Mouse (Mus musculus) ES-Bruce4 (cell line): Measurements from ENCODE around the gene Olfr3. TPM values are rescaled to one million over a fixed set of nuclear protein-coding genes. Genes with fewer than 3 reads are reported as not detected.

Experiments used
- H3K27ac ChIP-seq: 2 replicates; pipeline ENCODE4 v1.5.1; 2012; ENCODE audit warnings: low read length, inconsistent platforms; ENCODE audit not compliant: insufficient read depth
- H3K27me3 ChIP-seq: 2 replicates; pipeline ENCODE4 v1.6.1; 2012; ENCODE audit warnings: mild to moderate bottlenecking, low read length, inconsistent platforms; ENCODE audit not compliant: control insufficient read depth, poor library complexity, insufficient read depth, severe bottlenecking
- H3K36me3 ChIP-seq: 2 replicates; pipeline ENCODE4 v1.6.1; 2012; ENCODE audit warnings: inconsistent platforms, mild to moderate bottlenecking, low read length, moderate library complexity; ENCODE audit not compliant: control insufficient read depth, poor library complexity, insufficient read depth, severe bottlenecking
- H3K4me1 ChIP-seq: one replicate; pipeline ENCODE4 v1.8.1; 2011; ENCODE audit warnings: low read length; ENCODE audit not compliant: control insufficient read depth, insufficient read depth
- H3K4me3 ChIP-seq: 2 replicates; pipeline ENCODE4 v1.5.1; 2011; ENCODE audit warnings: low read depth, mild to moderate bottlenecking, low read length
- H3K9ac ChIP-seq: 2 replicates; pipeline ENCODE4 v1.6.1; 2012; ENCODE audit warnings: low read depth, mild to moderate bottlenecking, inconsistent platforms; ENCODE audit not compliant: poor library complexity, severe bottlenecking
- H3K9me3 ChIP-seq: replicated peaks from 2 replicates; pipeline ENCODE4 v1.6.1; 2012; ENCODE audit warnings: mild to moderate bottlenecking, low read length, inconsistent platforms; ENCODE audit not compliant: control insufficient read depth, poor library complexity, insufficient read depth, severe bottlenecking
- CTCF ChIP-seq: IDR thresholded peaks from one replicate; pipeline ENCODE4 v1.8.1; 2011; ENCODE audit warnings: low read depth, low read length
- EP300 ChIP-seq: IDR thresholded peaks from 2 replicates; pipeline ENCODE4 v1.6.1; 2011; ENCODE audit warnings: low read depth, low read length; ENCODE audit not compliant: insufficient read depth
- POLR2A ChIP-seq: IDR thresholded peaks from one replicate; pipeline ENCODE4 v1.8.1; 2011; ENCODE audit warnings: low read length; ENCODE audit not compliant: insufficient read depth
- polyA plus RNA-seq: library from polyadenylated mRNA; stranded (reverse); fragments of >200 nt; gene quantifications from 2 replicates; pipeline ENCODE4 v1.2.4, GENCODE M21; 2011; ENCODE audit warnings: low read depth; ENCODE audit not compliant: missing spikeins, insufficient read depth, insufficient read length

Gene Olfr3
- polyA plus RNA-seq = not detected in 2 replicates

GRCm38 (mm10) chr2:36816932-36817331, at the start of gene Olfr3:
Gene Olfr3 (minus strand): TSS chr2:36817032.
- no peak for TF ChIP-seq POLR2A
- TF ChIP-seq CTCF = no peak
- H3K9me3 ChIP-seq = peaks cover 6% of the 10 kb centered on the region
- H3K9ac ChIP-seq = no peak within 1 kb of the TSS
- H3K36me3 ChIP-seq = no peaks in the 10 kb centered on the region
- no peaks in the 10 kb centered on the region for H3K4me1 ChIP-seq
- H3K4me3 ChIP-seq = no peak within 1 kb of the TSS
- H3K27ac ChIP-seq = no peak within 1 kb of the TSS
- H3K27me3 ChIP-seq = no peaks in the 10 kb centered on the region

GRCm38 (mm10) chr2:36862560-36862959, 45.7 kb upstream of the Olfr3 start, which contains the start of gene Olfr351:
Gene Olfr351 (minus strand): TSS chr2:36862660.
- no peak within 1 kb of the TSS for H3K27ac ChIP-seq
- no peaks in the 10 kb centered on the region for H3K36me3 ChIP-seq
- no peak within 1 kb of the TSS for H3K9ac ChIP-seq
- no peaks in the 10 kb centered on the region for H3K27me3 ChIP-seq
- H3K4me1 ChIP-seq = no peaks in the 10 kb centered on the region
- no peaks in the 10 kb centered on the region for H3K9me3 ChIP-seq
- no peak for TF ChIP-seq EP300
- TF ChIP-seq CTCF = no peak
- no peak for TF ChIP-seq POLR2A
- H3K4me3 ChIP-seq = no peak within 1 kb of the TSS

- Histone ChIP-seq H3K27me3 (no peaks in the 10 kb centered on the region), H3K9ac (no peak within 1 kb of the TSS), H3K27ac (no peak within 1 kb of the TSS), H3K9me3 (no peaks in the 10 kb centered on the region), H3K4me1 (no peaks in the 10 kb centered on the region), H3K4me3 (no peak within 1 kb of the TSS), H3K36me3 (no peaks in the 10 kb centered on the region)
- TF ChIP-seq POLR2A (no peak), EP300 (no peak), CTCF (no peak)
These were observed 29.2 kb upstream of the Olfr3 start, which contains the start of gene Olfr350 for GRCm38 (mm10) chr2:36846010-36846409. Gene Olfr350 (plus strand): TSS chr2:36846310.

GRCm38 (mm10) chr2:36790238-36790637, 26.6 kb downstream of the Olfr3 start, which contains the start of gene Olfr50:
Gene Olfr50 (plus strand): TSS chr2:36790538.
- no peaks in the 10 kb centered on the region for H3K27me3 ChIP-seq
- no peaks in the 10 kb centered on the region for H3K9me3 ChIP-seq
- no peak within 1 kb of the TSS for H3K9ac ChIP-seq
- H3K27ac ChIP-seq = no peak within 1 kb of the TSS
- no peak within 1 kb of the TSS for H3K4me3 ChIP-seq
- no peaks in the 10 kb centered on the region for H3K4me1 ChIP-seq
- TF ChIP-seq POLR2A (no peak), EP300 (no peak), CTCF (no peak)
- H3K36me3 ChIP-seq = no peaks in the 10 kb centered on the region

- no peak within 1 kb of the TSS for H3K9ac ChIP-seq
- H3K27me3 ChIP-seq = no peaks in the 10 kb centered on the region
- H3K36me3 ChIP-seq = no peaks in the 10 kb centered on the region
- TF ChIP-seq POLR2A (no peak), CTCF (no peak), EP300 (no peak)
- no peaks in the 10 kb centered on the region for H3K4me1 ChIP-seq
- no peak within 1 kb of the TSS for H3K4me3 ChIP-seq
- H3K27ac ChIP-seq = no peak within 1 kb of the TSS
- H3K9me3 ChIP-seq = no peaks in the 10 kb centered on the region
These were observed 32.9 kb downstream of the Olfr3 start, which contains the start of gene Olfr348 for GRCm38 (mm10) chr2:36783976-36784375. Gene Olfr348 (plus strand): TSS chr2:36784276.

Other genes with a start within 250 kb of the Olfr3 start
- not detected in 2 replicates for gene Olfr345, start 177.0 kb downstream of the Olfr3 start, polyA plus RNA-seq
- gene Olfr346, start 131.2 kb downstream of the Olfr3 start, polyA plus RNA-seq = not detected in 2 replicates
- gene Olfr347, start 85.1 kb downstream of the Olfr3 start, polyA plus RNA-seq = not detected in 2 replicates
- gene Olfr348, start 32.8 kb downstream of the Olfr3 start, polyA plus RNA-seq = not detected in 2 replicates
- not detected in 2 replicates for gene Olfr50, start 26.5 kb downstream of the Olfr3 start, polyA plus RNA-seq
- not detected in 2 replicates for gene Olfr350, start 29.3 kb upstream of the Olfr3 start, polyA plus RNA-seq
- gene Olfr351, start 45.6 kb upstream of the Olfr3 start, polyA plus RNA-seq = not detected in 2 replicates
- gene Olfr352, start 51.4 kb upstream of the Olfr3 start, polyA plus RNA-seq = 0.18 and 0.53 TPM in 2 replicates
- gene Olfr353, start 75.9 kb upstream of the Olfr3 start, polyA plus RNA-seq = not detected in 2 replicates
- not detected in 2 replicates for gene Olfr354, start 88.6 kb upstream of the Olfr3 start, polyA plus RNA-seq
- not detected in 2 replicates for gene Olfr355, start 111.9 kb upstream of the Olfr3 start, polyA plus RNA-seq
- not detected in 2 replicates for gene Olfr356, start 120.1 kb upstream of the Olfr3 start, polyA plus RNA-seq
- not detected in 2 replicates for gene Olfr357, start 176.8 kb upstream of the Olfr3 start, polyA plus RNA-seq
- not detected in 2 replicates for gene Olfr358, start 192.3 kb upstream of the Olfr3 start, polyA plus RNA-seq
- gene Olfr360, start 248.7 kb upstream of the Olfr3 start, polyA plus RNA-seq = not detected in 2 replicates